Mouse (Mus musculus) olfactory bulb, adult 2 months (tissue): ENCODE data around the gene Hs6st3. TPM values are rescaled to one million over a fixed set of nuclear protein-coding genes. Genes with fewer than 3 reads are reported as not detected.
A peak's percentile ranks its signal among the peaks of the same experiment; 100 is the strongest.

Experiments
- H3K27ac ChIP-seq: fragments of 200-500 bp; 2 replicates; pipeline ENCODE4 v1.5.1; 2012; ENCODE audit warnings: low read depth, low read length; ENCODE audit not compliant: insufficient read depth
- H3K4me1 ChIP-seq: fragments of 200-500 bp; 2 replicates; pipeline ENCODE4 v1.6.1; 2012; ENCODE audit warnings: low read length; ENCODE audit not compliant: control insufficient read depth, insufficient read depth
- H3K4me3 ChIP-seq: fragments of 200-500 bp; 2 replicates; pipeline ENCODE4 v1.5.1; 2012; ENCODE audit warnings: mild to moderate bottlenecking, low read depth, low read length, moderate library complexity; ENCODE audit not compliant: insufficient read depth
- CTCF ChIP-seq: fragments of 200-500 bp; IDR thresholded peaks from 2 replicates; pipeline ENCODE4 v1.5.1; 2012; ENCODE audit warnings: low read depth, mild to moderate bottlenecking, low read length, moderate library complexity; ENCODE audit not compliant: insufficient read depth
- POLR2A ChIP-seq: fragments of 200-500 bp; IDR thresholded peaks from 2 replicates; pipeline ENCODE4 v1.6.1; 2012; ENCODE audit warnings: mild to moderate bottlenecking, low read depth, low read length, moderate library complexity; ENCODE audit not compliant: insufficient read depth
- WGBS: fragments of 180-500 bp; shearing (Covaris S2); methylation state at CpG from one replicate; pipeline ENCODE4 v1.1.7; 2018; 5-methylcytosine and 5-hydroxymethylcytosine counted together
- polyA plus RNA-seq: library from polyadenylated mRNA; stranded (reverse); fragments of >200 nt; gene quantifications from 2 replicates; pipeline ENCODE4 v1.2.4, GENCODE M21; 2012; ENCODE audit warnings: low replicate concordance; ENCODE audit not compliant: missing spikeins, insufficient read depth, insufficient read length

The Hs6st3 gene
- polyA plus RNA-seq, 1 experiment, result not detected

- Histone ChIP-seq H3K4me1 (no peaks in the 10 kb centered on the region), H3K4me3 (no peak overlapping the region), H3K27ac (no peak overlapping the region)
- TF ChIP-seq CTCF (no peak), POLR2A (no peak)
- WGBS, result 88% methylated on average over 5 of the region's 5 CpGs
These were observed 599.3 kb downstream of the Hs6st3 start for GRCm38 (mm10) chr14:119737408-119737961.

- Histone ChIP-seq H3K27ac (no peak overlapping the region), H3K4me3 (no peak overlapping the region), H3K4me1 (no peaks in the 10 kb centered on the region)
- WGBS, result 89% methylated on average over 1 of the region's 1 CpGs
- TF ChIP-seq CTCF (no peak), POLR2A (no peak)
These were observed 603.6 kb downstream of the Hs6st3 start for GRCm38 (mm10) chr14:119741791-119742190.

- TF ChIP-seq POLR2A (no peak), CTCF (no peak)
- H3K27ac ChIP-seq, result no peak overlapping the region
- no peaks in the 10 kb centered on the region for H3K4me1 ChIP-seq
- 90% methylated on average over 7 of the region's 7 CpGs for whole genome bisulfite sequencing
- H3K4me3 ChIP-seq, result no peak overlapping the region
These were observed 623.2 kb downstream of the Hs6st3 start for GRCm38 (mm10) chr14:119761376-119761775.

GRCm38 (mm10) chr14:119772040-119772439 lies 633.9 kb downstream of the Hs6st3 start:
- WGBS, result 83% methylated on average over 4 of the region's 4 CpGs

GRCm38 (mm10) chr14:119776261-119776660 lies 638.1 kb downstream of the Hs6st3 start:
- Histone ChIP-seq H3K27ac (no peak overlapping the region), H3K4me3 (no peak overlapping the region), H3K4me1 (no peaks in the 10 kb centered on the region)
- TF ChIP-seq POLR2A, result no peak
- no peak for TF ChIP-seq CTCF
- 84% methylated on average over 3 of the region's 3 CpGs for WGBS

More at GRCm38 (mm10) chr14:119772040-119772439, 633.9 kb downstream of the Hs6st3 start:
- no peak overlapping the region for H3K4me3 ChIP-seq
- TF ChIP-seq POLR2A (no peak), CTCF (no peak)
- no peaks in the 10 kb centered on the region for H3K4me1 ChIP-seq
- no peak overlapping the region for H3K27ac ChIP-seq

- H3K27ac ChIP-seq, result no peak overlapping the region
- H3K4me3 ChIP-seq, result no peak overlapping the region
- H3K4me1 ChIP-seq, result no peaks in the 10 kb centered on the region
- WGBS, result 89% methylated on average over 12 of the region's 12 CpGs
- TF ChIP-seq CTCF (no peak), POLR2A (no peak)
These were observed 641.9 kb downstream of the Hs6st3 start for GRCm38 (mm10) chr14:119779982-119780588.

GRCm38 (mm10) chr14:119781111-119781510 lies 643.0 kb downstream of the Hs6st3 start:
- WGBS, result 92% methylated on average over 1 of the region's 1 CpGs
- Histone ChIP-seq H3K4me1 (no peaks in the 10 kb centered on the region), H3K27ac (no peak overlapping the region), H3K4me3 (no peak overlapping the region)
- TF ChIP-seq CTCF (no peak), POLR2A (no peak)

GRCm38 (mm10) chr14:119789457-119789856 lies 651.3 kb downstream of the Hs6st3 start:
- no peaks in the 10 kb centered on the region for H3K4me1 ChIP-seq
- no peak for TF ChIP-seq CTCF
- TF ChIP-seq POLR2A, result no peak
- no peak overlapping the region for H3K27ac ChIP-seq
- 95% methylated on average over 8 of the region's 8 CpGs for WGBS
- H3K4me3 ChIP-seq, result no peak overlapping the region

- peak overlapping the region; percentile 52 for H3K27ac ChIP-seq
- H3K4me1 ChIP-seq, result peaks cover 7% of the 10 kb centered on the region
- WGBS, result 31% methylated on average over 9 of the region's 9 CpGs
- no peak overlapping the region for H3K4me3 ChIP-seq
- no peak for TF ChIP-seq POLR2A
- TF ChIP-seq CTCF, result no peak
These were observed 659.2 kb downstream of the Hs6st3 start for GRCm38 (mm10) chr14:119797172-119797850.
